Mouse (Mus musculus) embryonic facial prominence, embryonic 13.5 days (tissue): ENCODE measurements around the gene Ndufv3. TPM values are rescaled to one million over a fixed set of nuclear protein-coding genes. Genes with fewer than 3 reads are reported as not detected.

Experiments
- ATAC-seq: fragments of 200-750 bp; cut with Nextera tagmentation; 2 replicates; pipeline ENCODE4 v1.8.0; 2017; ENCODE audit warnings: low read depth; ENCODE audit not compliant: insufficient number of reproducible peaks, insufficient read depth, low FRiP score, low TSS enrichment
- H3K27ac ChIP-seq: fragments of 300-500 bp; sonication (generic); 2 replicates; pipeline ENCODE4 v1.5.1; 2015; ENCODE audit warnings: moderate library complexity, mild to moderate bottlenecking, inconsistent platforms
- H3K27me3 ChIP-seq: fragments of 300-500 bp; sonication (generic); 2 replicates; pipeline ENCODE4 v1.6.1; 2015; ENCODE audit warnings: mild to moderate bottlenecking, inconsistent platforms
- H3K36me3 ChIP-seq: fragments of 300-500 bp; sonication (generic); 2 replicates; pipeline ENCODE4 v1.6.1; 2015; ENCODE audit warnings: mild to moderate bottlenecking, inconsistent platforms
- H3K4me1 ChIP-seq: fragments of 300-500 bp; sonication (generic); 2 replicates; pipeline ENCODE4 v1.6.1; 2015; ENCODE audit warnings: inconsistent platforms
- H3K4me2 ChIP-seq: fragments of 300-500 bp; sonication (generic); 2 replicates; pipeline ENCODE4 v1.6.1; 2015; ENCODE audit warnings: moderate library complexity, mild to moderate bottlenecking, inconsistent platforms
- H3K4me3 ChIP-seq: fragments of 300-500 bp; sonication (generic); 2 replicates; pipeline ENCODE4 v1.5.1; 2015; ENCODE audit warnings: mild to moderate bottlenecking, inconsistent platforms
- H3K9ac ChIP-seq: fragments of 300-500 bp; sonication (generic); 2 replicates; pipeline ENCODE4 v1.6.1; 2015; ENCODE audit warnings: mild to moderate bottlenecking, inconsistent platforms
- H3K9me3 ChIP-seq: fragments of 300-500 bp; sonication (generic); 2 replicates; pipeline ENCODE4 v1.6.1; 2016; ENCODE audit warnings: inconsistent platforms
- WGBS: fragments of 180-500 bp; shearing (Covaris S2); methylation state at CpG from one replicate; pipeline ENCODE4 v1.1.7; 2015; ENCODE audit warnings: mixed read lengths; 5-methylcytosine and 5-hydroxymethylcytosine counted together
- polyA plus RNA-seq: library from polyadenylated mRNA; unstranded; fragments of >200 nt; fragmentation: Nextera tagmentation; extraction: Ambion mirVana; gene quantifications from 2 replicates; pipeline ENCODE4 v1.2.1, GENCODE M21; 2015

Gene Ndufv3
- polyA plus RNA-seq, 1 experiment from 2014 or later = 237 TPM

- Histone ChIP-seq H3K4me3 (no peak overlapping the region), H3K27me3 (no peaks in the 10 kb centered on the region), H3K36me3 (peaks cover 98% of the 10 kb centered on the region), H3K27ac (no peak overlapping the region), H3K9me3 (no peaks in the 10 kb centered on the region), H3K9ac (no peak overlapping the region), H3K4me1 (no peaks in the 10 kb centered on the region), H3K4me2 (no peak overlapping the region)
- ATAC-seq = no peak
- WGBS = 94% methylated on average over 12 of the region's 12 CpGs
Observed at GRCm38 (mm10) chr17:31499725-31500124, 20.2 kb upstream of the Ndufv3 start.

- WGBS = 92% methylated on average over 8 of the region's 8 CpGs
- H3K4me2 ChIP-seq = no peak overlapping the region
- H3K27me3 ChIP-seq = no peaks in the 10 kb centered on the region
- ATAC-seq = no peak
- no peaks in the 10 kb centered on the region for H3K9me3 ChIP-seq
- H3K27ac ChIP-seq = no peak overlapping the region
- H3K4me1 ChIP-seq = no peaks in the 10 kb centered on the region
- H3K4me3 ChIP-seq = no peak overlapping the region
- no peak overlapping the region for H3K9ac ChIP-seq
- H3K36me3 ChIP-seq = peaks cover 98% of the 10 kb centered on the region
Observed at GRCm38 (mm10) chr17:31500416-31500815, 19.5 kb upstream of the Ndufv3 start.

- H3K9me3 ChIP-seq = no peaks in the 10 kb centered on the region
- no peak overlapping the region for H3K4me2 ChIP-seq
- no peaks in the 10 kb centered on the region for H3K27me3 ChIP-seq
- no peak for ATAC-seq
- no peak overlapping the region for H3K27ac ChIP-seq
- no peak overlapping the region for H3K4me3 ChIP-seq
- peaks cover 98% of the 10 kb centered on the region for H3K36me3 ChIP-seq
- no peak overlapping the region for H3K9ac ChIP-seq
- WGBS = 88% methylated on average over 3 of the region's 3 CpGs
- no peaks in the 10 kb centered on the region for H3K4me1 ChIP-seq
Observed at GRCm38 (mm10) chr17:31500908-31501307, 19.0 kb upstream of the Ndufv3 start.

GRCm38 (mm10) chr17:31502261-31502927 lies 17.5 kb upstream of the Ndufv3 start:
- Histone ChIP-seq H3K4me3 (no peak overlapping the region), H3K27ac (no peak overlapping the region), H3K36me3 (peaks cover 98% of the 10 kb centered on the region), H3K4me1 (no peaks in the 10 kb centered on the region), H3K4me2 (no peak overlapping the region), H3K9me3 (no peaks in the 10 kb centered on the region), H3K9ac (no peak overlapping the region), H3K27me3 (no peaks in the 10 kb centered on the region)
- 91% methylated on average over 12 of the region's 12 CpGs for WGBS
- ATAC-seq = no peak

GRCm38 (mm10) chr17:31503337-31503736 lies 16.6 kb upstream of the Ndufv3 start:
- H3K4me2 ChIP-seq = no peak overlapping the region
- H3K9me3 ChIP-seq = no peaks in the 10 kb centered on the region
- H3K4me3 ChIP-seq = no peak overlapping the region
- 94% methylated on average over 12 of the region's 12 CpGs for WGBS
- H3K36me3 ChIP-seq = peaks cover 98% of the 10 kb centered on the region
- H3K9ac ChIP-seq = 0 out of 2 replicates have a peak overlapping the region, but pooled peaks have one; percentile 0
- H3K4me1 ChIP-seq = no peaks in the 10 kb centered on the region
- ATAC-seq = no peak
- H3K27me3 ChIP-seq = no peaks in the 10 kb centered on the region
- H3K27ac ChIP-seq = no peak overlapping the region

GRCm38 (mm10) chr17:31503936-31504335 lies 16.0 kb upstream of the Ndufv3 start:
- H3K36me3 ChIP-seq = peaks cover 98% of the 10 kb centered on the region
- H3K27ac ChIP-seq = no peak overlapping the region
- H3K9me3 ChIP-seq = no peaks in the 10 kb centered on the region
- H3K9ac ChIP-seq = peak overlapping the region; percentile 16; the same call in 1 of the 2 replicates
- no peak overlapping the region for H3K4me2 ChIP-seq
- no peaks in the 10 kb centered on the region for H3K4me1 ChIP-seq
- H3K27me3 ChIP-seq = no peaks in the 10 kb centered on the region
- no peak overlapping the region for H3K4me3 ChIP-seq
- 87% methylated on average over 2 of the region's 2 CpGs for WGBS
- no peak for ATAC-seq

- Histone ChIP-seq H3K4me2 (no peak overlapping the region), H3K9me3 (no peaks in the 10 kb centered on the region), H3K4me1 (no peaks in the 10 kb centered on the region), H3K4me3 (no peak overlapping the region), H3K9ac (no peak overlapping the region), H3K36me3 (peaks cover 98% of the 10 kb centered on the region), H3K27me3 (no peaks in the 10 kb centered on the region), H3K27ac (no peak overlapping the region)
- 87% methylated on average over 5 of the region's 5 CpGs for WGBS
- no peak for ATAC-seq
Observed at GRCm38 (mm10) chr17:31505013-31505412, 14.9 kb upstream of the Ndufv3 start.

GRCm38 (mm10) chr17:31506282-31506681 lies 13.6 kb upstream of the Ndufv3 start:
- ATAC-seq = no peak
- H3K27me3 ChIP-seq = no peaks in the 10 kb centered on the region
- H3K9ac ChIP-seq = 0 out of 2 replicates have a peak overlapping the region, but pooled peaks have one; percentile 27
- no peak overlapping the region for H3K27ac ChIP-seq
- H3K36me3 ChIP-seq = peaks cover 87% of the 10 kb centered on the region
- peaks cover 7% of the 10 kb centered on the region; the same call in 1 of the 2 replicates for H3K4me1 ChIP-seq
- H3K9me3 ChIP-seq = no peaks in the 10 kb centered on the region
- H3K4me3 ChIP-seq = no peak overlapping the region
- WGBS = 92% methylated on average over 7 of the region's 7 CpGs
- H3K4me2 ChIP-seq = no peak overlapping the region

GRCm38 (mm10) chr17:31510944-31511343 lies 9.0 kb upstream of the Ndufv3 start:
- H3K27ac ChIP-seq = no peak overlapping the region
- peaks cover 41% of the 10 kb centered on the region for H3K36me3 ChIP-seq
- H3K9me3 ChIP-seq = no peaks in the 10 kb centered on the region
- no peak overlapping the region for H3K9ac ChIP-seq
- H3K4me2 ChIP-seq = peak overlapping the region; percentile 75
- peaks cover 15% of the 10 kb centered on the region for H3K4me1 ChIP-seq
- no peaks in the 10 kb centered on the region for H3K27me3 ChIP-seq
- WGBS = 92% methylated on average over 6 of the region's 6 CpGs
- ATAC-seq = no peak
- peak overlapping the region; percentile 86 for H3K4me3 ChIP-seq

- H3K27me3 ChIP-seq = no peaks in the 10 kb centered on the region
- H3K4me1 ChIP-seq = peaks cover 15% of the 10 kb centered on the region
- no peaks in the 10 kb centered on the region for H3K9me3 ChIP-seq
- WGBS = under 1% methylated on average over 56 of the region's 56 CpGs
- peak overlapping the region; percentile 75 for H3K4me2 ChIP-seq
- peaks cover 31% of the 10 kb centered on the region for H3K36me3 ChIP-seq
- peak overlapping the region; percentile 82 for H3K9ac ChIP-seq
- ATAC-seq = peak; percentile 93
- H3K4me3 ChIP-seq = peak overlapping the region; percentile 86
- H3K27ac ChIP-seq = peak overlapping the region; percentile 90
Observed at GRCm38 (mm10) chr17:31511792-31512495, 8.0 kb upstream of the Ndufv3 start.

GRCm38 (mm10) chr17:31512593-31512992 lies 7.3 kb upstream of the Ndufv3 start:
- ATAC-seq = 0 out of 2 replicates have a peak, but pooled peaks have one; percentile 7
- Histone ChIP-seq H3K4me3 (peak overlapping the region; percentile 86), H3K27ac (peak overlapping the region; percentile 90; the same call in 1 of the 2 replicates), H3K36me3 (peaks cover 25% of the 10 kb centered on the region), H3K9me3 (no peaks in the 10 kb centered on the region), H3K9ac (peak overlapping the region; percentile 82), H3K27me3 (no peaks in the 10 kb centered on the region), H3K4me1 (peaks cover 15% of the 10 kb centered on the region), H3K4me2 (peak overlapping the region; percentile 75)
- WGBS = 22% methylated on average over 6 of the region's 6 CpGs

- Histone ChIP-seq H3K27ac (no peak overlapping the region), H3K4me1 (peaks cover 15% of the 10 kb centered on the region), H3K4me2 (no peak overlapping the region), H3K27me3 (no peaks in the 10 kb centered on the region), H3K9me3 (no peaks in the 10 kb centered on the region), H3K9ac (no peak overlapping the region), H3K36me3 (peaks cover 4% of the 10 kb centered on the region), H3K4me3 (no peak overlapping the region)
- WGBS = 36% methylated on average over 1 of the region's 1 CpGs
- ATAC-seq = no peak
Observed at GRCm38 (mm10) chr17:31514696-31515095, 5.2 kb upstream of the Ndufv3 start.
